Mouse (Mus musculus) kidney, adult 8-10 months (tissue): ENCODE results near the gene Gm49320.

Experiments used
- DNase-seq, 2 experiments: peaks; one replicate each; pipeline ENCODE4 v3.0.0; 2022

Gm49320 gene

GRCm38 (mm10) chr8:4238434-4239192 is at the start of gene Gm49320, which contains the start of gene Map2k7:
Gm49320 (plus strand) TSS chr8:4238865.
Map2k7 (plus strand) TSS chr8:4238740.
- DNase-seq: peak; percentile 100

GRCm38 (mm10) chr8:4189031-4189722 is 49.5 kb upstream of the Gm49320 start:
- no peak for DNase-seq

- DNase-seq: no peak
Observed at GRCm38 (mm10) chr8:4192305-4192704, 46.4 kb upstream of the Gm49320 start.

GRCm38 (mm10) chr8:4192807-4193587 is 45.7 kb upstream of the Gm49320 start:
- peak; percentile 78 to 89 for DNase-seq

GRCm38 (mm10) chr8:4193588-4193894 is 45.1 kb upstream of the Gm49320 start:
- no peak for DNase-seq

GRCm38 (mm10) chr8:4201321-4201720 is 37.3 kb upstream of the Gm49320 start:
- no peak for DNase-seq

GRCm38 (mm10) chr8:4205246-4206123 is 33.2 kb upstream of the Gm49320 start:
- DNase-seq: no peak

GRCm38 (mm10) chr8:4206182-4207015 is 32.3 kb upstream of the Gm49320 start:
- DNase-seq: no peak

- DNase-seq: no peak
Observed at GRCm38 (mm10) chr8:4207016-4207350, 31.7 kb upstream of the Gm49320 start.

- no peak for DNase-seq
Observed at GRCm38 (mm10) chr8:4211097-4211496, 27.6 kb upstream of the Gm49320 start.

- DNase-seq: no peak
Observed at GRCm38 (mm10) chr8:4212809-4213209, 25.9 kb upstream of the Gm49320 start.

- DNase-seq: peak; percentile 26 to 34
Observed at GRCm38 (mm10) chr8:4213210-4214005, 25.3 kb upstream of the Gm49320 start.

- DNase-seq: peak; percentile 31 to 42
Observed at GRCm38 (mm10) chr8:4214006-4214980, 24.4 kb upstream of the Gm49320 start.

- no peak for DNase-seq
Observed at GRCm38 (mm10) chr8:4216296-4216695, 22.4 kb upstream of the Gm49320 start.

- DNase-seq: no peak
Observed at GRCm38 (mm10) chr8:4216791-4217621, 21.7 kb upstream of the Gm49320 start, which contains the start of gene Prr36. Prr36 (minus strand) TSS chr8:4217459.

GRCm38 (mm10) chr8:4219617-4220016 is 19.0 kb upstream of the Gm49320 start:
- DNase-seq: no peak

- no peak for DNase-seq
Observed at GRCm38 (mm10) chr8:4222059-4222458, 16.6 kb upstream of the Gm49320 start.

- DNase-seq: no peak
Observed at GRCm38 (mm10) chr8:4226323-4226722, 12.3 kb upstream of the Gm49320 start.
